Mouse (Mus musculus) bone marrow macrophage, adult 2 months (primary cell): ENCODE results near the gene Slc4a4. TPM values are rescaled to one million over a fixed set of nuclear protein-coding genes. Genes with fewer than 3 reads are reported as not detected.

Experiments
- H3K27ac ChIP-seq: 2 replicates; pipeline ENCODE4 v1.5.1; 2012; ENCODE audit warnings: low read depth, low read length; ENCODE audit not compliant: insufficient read depth
- H3K4me1 ChIP-seq: 2 replicates; pipeline ENCODE4 v1.6.1; 2012; ENCODE audit warnings: low read length; ENCODE audit not compliant: control insufficient read depth, insufficient read depth
- H3K4me3 ChIP-seq: 2 replicates; pipeline ENCODE4 v1.5.1; 2012; ENCODE audit warnings: mild to moderate bottlenecking, low read length, moderate library complexity; ENCODE audit not compliant: insufficient read depth
- CTCF ChIP-seq: IDR thresholded peaks from 2 replicates; pipeline ENCODE4 v1.5.1; 2012; ENCODE audit warnings: low read depth, mild to moderate bottlenecking, low read length, moderate library complexity
- POLR2A ChIP-seq: IDR thresholded peaks from 2 replicates; pipeline ENCODE4 v1.6.1; 2012; ENCODE audit warnings: mild to moderate bottlenecking, low read depth, low read length, borderline replicate concordance
- polyA plus RNA-seq: library from polyadenylated mRNA; stranded (reverse); fragments of >200 nt; gene quantifications from 2 replicates; pipeline ENCODE4 v1.2.4, GENCODE M21; 2012; ENCODE audit not compliant: missing spikeins, insufficient read depth, insufficient read length

The Slc4a4 gene
- polyA plus RNA-seq, 1 experiment, result not detected

DNA sequence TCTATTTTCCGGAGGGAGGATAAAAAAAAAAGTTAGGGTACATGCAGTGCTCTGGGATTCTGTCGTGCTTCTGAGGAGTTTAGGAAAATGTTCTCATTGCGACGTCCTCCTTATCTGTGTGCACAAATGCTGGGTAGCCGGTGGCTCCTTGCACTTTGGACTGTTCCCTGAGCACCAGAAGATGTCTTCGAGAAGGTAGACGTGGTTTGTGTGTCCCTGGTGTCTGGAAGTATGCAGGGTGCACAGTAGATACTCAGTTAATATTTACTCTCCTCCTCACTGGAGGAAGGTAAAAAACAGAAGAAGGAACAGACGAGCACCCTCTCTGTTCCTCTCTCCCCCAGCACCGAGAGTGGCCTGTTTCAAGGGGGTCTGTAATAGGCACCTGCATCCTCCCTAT, 44.6 kb downstream of the Slc4a4 start:
- H3K27ac ChIP-seq, result no peak overlapping the region
- TF ChIP-seq CTCF (no peak), POLR2A (no peak)
- no peak overlapping the region for H3K4me3 ChIP-seq
- H3K4me1 ChIP-seq, result no peaks in the 10 kb centered on the region

DNA sequence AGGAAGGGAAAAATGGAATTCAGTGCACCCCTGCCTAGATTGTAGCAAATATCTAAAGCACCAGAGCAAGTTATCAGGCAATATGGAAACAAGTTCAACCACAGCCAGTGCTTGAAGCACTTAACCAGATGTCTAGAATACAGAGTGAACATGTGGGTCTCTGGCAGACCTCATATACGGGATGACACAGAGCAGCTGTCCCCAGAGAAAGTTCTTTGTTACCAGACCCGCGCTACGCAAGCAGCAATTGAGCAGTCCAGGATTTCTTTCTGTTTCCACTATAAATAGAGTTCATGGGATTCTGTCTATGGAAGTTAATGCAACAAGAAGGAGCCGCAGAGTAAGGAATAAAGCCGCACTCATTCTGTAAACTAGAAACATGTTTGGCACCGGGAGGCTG, 46.8 kb downstream of the Slc4a4 start:
- Histone ChIP-seq H3K4me1 (no peaks in the 10 kb centered on the region), H3K4me3 (no peak overlapping the region), H3K27ac (no peak overlapping the region)
- TF ChIP-seq CTCF (no peak), POLR2A (no peak)

DNA sequence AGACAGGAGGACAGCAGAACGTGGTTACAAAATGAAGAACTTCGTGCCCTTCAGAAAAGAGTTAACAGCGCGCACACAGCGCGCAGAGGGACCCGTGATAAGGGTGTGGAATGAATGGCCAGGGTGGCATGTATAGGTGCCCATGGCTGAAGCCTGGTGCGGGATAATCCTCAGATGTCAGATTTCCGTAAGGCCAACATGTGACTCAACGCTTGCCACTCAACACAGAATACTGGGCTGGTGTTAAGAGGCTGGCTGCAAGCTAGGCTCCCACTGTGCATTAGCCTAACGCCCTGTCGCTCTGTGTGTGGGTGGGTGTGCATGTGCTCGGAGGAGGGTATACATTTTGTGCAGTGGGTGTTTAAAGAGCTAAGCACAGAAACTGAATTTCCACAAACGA, 47.3 kb downstream of the Slc4a4 start:
- H3K4me1 ChIP-seq, result no peaks in the 10 kb centered on the region
- H3K4me3 ChIP-seq, result no peak overlapping the region
- TF ChIP-seq CTCF, result no peak
- TF ChIP-seq POLR2A, result no peak
- no peak overlapping the region for H3K27ac ChIP-seq

DNA sequence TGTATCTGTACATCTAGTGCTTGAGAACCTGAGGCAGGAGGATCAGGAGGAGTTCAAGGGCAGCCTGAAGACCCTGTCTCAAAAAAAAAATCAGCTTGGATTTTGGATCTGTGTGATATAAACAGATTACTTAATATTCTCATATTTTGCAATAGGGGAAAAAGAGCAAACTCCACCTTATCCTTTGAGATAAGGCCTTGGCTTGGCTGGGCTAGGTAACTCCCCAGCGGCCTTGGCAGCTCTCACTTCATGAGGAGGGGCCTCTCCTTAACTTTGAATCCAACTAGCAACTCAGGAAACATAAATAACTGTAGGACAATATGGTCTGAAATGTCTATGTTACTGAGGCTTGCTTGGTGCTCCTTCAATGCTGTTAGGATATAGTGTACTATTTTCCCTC, 51.6 kb downstream of the Slc4a4 start:
- Histone ChIP-seq H3K27ac (no peak overlapping the region), H3K4me1 (no peaks in the 10 kb centered on the region), H3K4me3 (no peak overlapping the region)
- TF ChIP-seq CTCF (no peak), POLR2A (no peak)

DNA sequence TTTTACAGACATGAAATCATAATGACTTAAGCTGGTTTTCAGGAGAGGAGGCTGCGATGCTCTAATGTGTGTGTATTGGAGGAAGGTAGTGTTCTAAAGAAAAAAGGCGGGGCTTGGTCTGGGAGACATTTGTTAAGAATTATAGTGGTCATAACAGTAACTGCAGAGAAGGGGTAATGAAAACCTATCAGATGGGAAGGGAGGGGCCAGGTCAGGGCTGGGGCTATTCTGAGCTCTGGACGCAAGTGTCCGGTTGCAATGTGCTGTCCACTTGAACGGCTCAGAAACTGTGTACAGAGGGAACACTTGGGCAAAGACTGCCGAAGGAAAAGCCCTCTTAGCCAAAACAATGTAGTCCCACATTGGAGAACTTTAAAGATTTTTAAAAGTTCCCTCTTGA, 52.5 kb downstream of the Slc4a4 start:
- TF ChIP-seq POLR2A (no peak), CTCF (no peak)
- Histone ChIP-seq H3K27ac (no peak overlapping the region), H3K4me3 (no peak overlapping the region), H3K4me1 (no peaks in the 10 kb centered on the region)

DNA sequence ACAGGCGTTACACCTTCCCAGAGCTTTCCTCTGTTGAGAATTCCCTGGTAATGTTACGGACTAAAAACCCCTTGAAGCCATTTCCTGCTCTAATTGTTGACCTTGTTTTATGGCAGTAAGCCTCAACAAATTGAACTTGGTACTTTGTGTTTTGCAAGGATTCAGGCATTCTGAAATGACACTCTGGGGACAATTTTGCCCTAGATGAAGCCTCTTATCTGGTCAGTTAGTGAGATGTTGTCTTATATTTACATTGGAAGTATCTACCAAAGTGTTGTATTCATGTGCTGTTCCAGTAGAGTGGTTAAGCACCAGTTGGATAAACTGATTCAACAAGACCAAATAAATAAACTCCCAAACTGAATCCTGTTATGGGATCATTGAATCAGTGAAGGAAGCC, 53.2 kb downstream of the Slc4a4 start:
- Histone ChIP-seq H3K4me3 (no peak overlapping the region), H3K27ac (no peak overlapping the region), H3K4me1 (no peaks in the 10 kb centered on the region)
- TF ChIP-seq POLR2A, result no peak
- no peak for TF ChIP-seq CTCF

DNA sequence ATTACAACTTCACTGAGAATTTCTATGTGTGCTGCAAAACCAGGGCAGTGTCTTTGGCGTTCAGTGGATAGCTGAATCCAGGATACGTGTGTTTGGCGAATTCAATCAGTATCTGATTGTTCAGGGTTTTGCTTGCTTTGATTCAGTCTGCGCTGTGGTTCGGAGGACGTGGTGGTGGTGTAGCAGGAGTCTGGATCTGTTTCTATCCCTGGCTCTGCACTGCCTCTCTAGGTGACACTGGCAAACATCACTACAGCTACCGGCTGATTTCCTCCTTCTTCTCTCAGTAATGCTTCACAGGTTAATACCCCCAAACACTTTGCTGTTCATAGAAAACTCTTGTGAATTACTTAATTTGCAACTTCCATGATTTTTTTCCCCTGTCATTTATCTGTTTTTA, 55.3 kb downstream of the Slc4a4 start:
- TF ChIP-seq POLR2A (no peak), CTCF (no peak)
- H3K27ac ChIP-seq, result no peak overlapping the region
- no peaks in the 10 kb centered on the region for H3K4me1 ChIP-seq
- H3K4me3 ChIP-seq, result no peak overlapping the region

DNA sequence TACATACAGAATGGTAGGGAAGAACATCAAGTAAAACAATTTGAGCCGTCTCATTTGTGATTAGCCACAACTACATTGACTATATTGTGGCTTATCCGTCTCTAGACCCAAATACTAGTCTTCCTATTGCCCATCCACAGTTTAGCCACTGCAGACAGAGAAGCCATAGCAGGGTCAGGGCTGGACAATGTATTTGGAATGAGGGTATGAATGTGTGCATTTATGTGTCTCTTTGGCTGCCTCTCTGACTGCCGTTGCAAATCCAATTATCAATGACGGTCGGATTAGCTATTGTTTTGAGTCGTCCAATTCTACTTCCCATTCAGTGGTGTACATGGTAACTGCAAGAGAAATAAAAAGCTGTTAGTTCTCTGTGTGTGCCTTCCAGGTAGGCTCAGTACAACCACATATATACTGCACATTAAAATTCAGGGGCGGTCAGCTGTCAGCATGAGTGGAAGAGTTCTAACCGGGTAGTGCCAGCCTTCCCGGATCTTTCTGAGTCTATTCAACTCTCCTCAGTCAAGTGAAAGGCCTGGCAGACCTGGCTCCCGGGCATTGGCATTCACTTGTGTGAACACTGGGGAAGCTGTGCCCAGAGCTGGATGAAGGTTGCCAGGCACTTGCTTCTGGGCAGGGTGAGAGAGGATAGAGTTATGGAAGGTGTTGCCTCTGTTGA, 59.2 kb downstream of the Slc4a4 start:
- no peak overlapping the region for H3K27ac ChIP-seq

DNA sequence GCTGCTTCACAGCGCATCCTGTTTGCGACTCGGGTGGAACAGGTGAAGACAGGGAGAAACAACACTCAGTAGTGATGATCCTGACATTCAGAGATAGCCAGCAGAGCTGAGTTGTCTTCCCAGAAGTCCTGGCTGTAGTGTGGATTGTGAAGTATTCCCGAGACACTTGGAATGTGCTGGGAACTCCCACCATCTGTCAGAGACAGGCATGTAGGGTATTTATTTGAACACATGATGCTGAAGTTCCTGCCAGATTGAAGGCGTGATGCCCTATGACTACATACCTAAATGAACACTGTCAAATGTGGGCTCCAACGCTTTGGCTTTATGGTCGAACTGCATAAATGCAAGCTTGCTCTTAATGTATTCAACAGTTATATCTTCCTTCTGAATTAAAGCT, 63.7 kb downstream of the Slc4a4 start:
- H3K4me1 ChIP-seq, result no peaks in the 10 kb centered on the region
- H3K4me3 ChIP-seq, result no peak overlapping the region
- no peak overlapping the region for H3K27ac ChIP-seq
- TF ChIP-seq CTCF (no peak), POLR2A (no peak)

More for the DNA sequence above, 59.2 kb downstream of the Slc4a4 start:
- H3K4me3 ChIP-seq, result no peak overlapping the region
- no peaks in the 10 kb centered on the region for H3K4me1 ChIP-seq
- no peak for TF ChIP-seq CTCF
- TF ChIP-seq POLR2A, result no peak

DNA sequence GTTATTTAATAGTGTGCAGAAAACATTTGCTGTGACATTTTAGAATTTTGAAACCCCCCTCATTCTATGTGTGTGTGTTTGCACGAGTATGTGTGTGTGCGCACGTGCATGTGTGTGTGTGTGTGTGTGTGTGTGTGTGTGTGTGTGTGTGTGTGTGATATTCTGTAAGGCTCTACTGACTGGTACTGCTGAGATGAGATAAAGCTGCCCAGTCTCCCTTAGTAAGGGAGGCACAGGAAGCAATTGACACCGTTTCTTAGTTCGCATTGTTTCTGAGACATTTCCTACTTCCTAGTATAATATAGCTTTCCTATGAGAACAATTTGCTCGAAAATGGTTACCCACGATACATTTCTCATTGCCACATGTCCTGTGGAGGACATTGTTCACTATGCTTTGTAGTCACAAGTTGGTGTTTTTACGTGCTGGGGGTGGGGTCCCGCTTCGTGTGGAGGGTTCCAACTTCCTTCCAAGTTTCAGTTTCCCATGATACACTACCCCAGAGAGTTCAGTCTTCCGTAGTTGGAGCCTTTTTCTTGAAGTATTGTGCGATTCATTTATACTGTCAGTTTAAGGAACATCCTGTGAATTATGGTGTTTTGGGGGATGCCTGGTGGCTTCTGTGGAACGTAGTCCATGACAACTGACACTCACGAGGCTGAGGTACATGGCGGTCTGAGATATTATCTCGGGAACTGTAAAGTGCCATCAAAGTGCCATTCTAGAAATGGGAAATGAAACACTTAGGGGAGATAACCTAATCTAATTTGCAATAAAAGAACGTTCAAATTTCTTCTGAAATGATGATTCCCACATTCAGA, 66.3 kb downstream of the Slc4a4 start:
- TF ChIP-seq POLR2A (no peak), CTCF (no peak)
- Histone ChIP-seq H3K4me3 (peak overlapping the region; percentile 41), H3K4me1 (no peaks in the 10 kb centered on the region), H3K27ac (no peak overlapping the region)

DNA sequence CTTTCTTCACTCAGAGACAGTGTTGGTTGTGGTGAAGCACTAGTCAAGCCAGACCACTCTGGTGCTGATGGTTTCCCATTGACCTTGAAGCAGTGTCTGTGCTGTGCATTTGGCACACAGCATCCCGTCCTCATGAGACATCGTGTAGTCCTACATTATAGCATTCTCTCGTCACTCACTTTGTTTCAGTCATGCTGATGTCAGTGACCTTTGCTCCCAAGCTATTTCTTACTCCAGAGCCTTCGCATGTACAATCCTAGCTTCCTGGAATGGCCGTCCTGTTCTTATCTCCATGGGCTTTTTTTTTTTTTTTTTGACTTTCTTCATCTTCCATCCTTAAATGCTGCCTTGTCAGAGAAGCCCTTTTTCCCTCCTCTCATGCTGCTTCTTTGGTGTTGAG, 71.1 kb downstream of the Slc4a4 start:
- no peak overlapping the region for H3K4me3 ChIP-seq
- H3K27ac ChIP-seq, result no peak overlapping the region
- H3K4me1 ChIP-seq, result no peaks in the 10 kb centered on the region
- no peak for TF ChIP-seq POLR2A
- no peak for TF ChIP-seq CTCF
